Mouse (Mus musculus) lung, postnatal 10 days (tissue): ENCODE measurements around the gene Cpne8.

Experiments
- DNase-seq: peaks from one replicate; pipeline ENCODE4 v3.0.0; 2021

Gene Cpne8

DNA sequence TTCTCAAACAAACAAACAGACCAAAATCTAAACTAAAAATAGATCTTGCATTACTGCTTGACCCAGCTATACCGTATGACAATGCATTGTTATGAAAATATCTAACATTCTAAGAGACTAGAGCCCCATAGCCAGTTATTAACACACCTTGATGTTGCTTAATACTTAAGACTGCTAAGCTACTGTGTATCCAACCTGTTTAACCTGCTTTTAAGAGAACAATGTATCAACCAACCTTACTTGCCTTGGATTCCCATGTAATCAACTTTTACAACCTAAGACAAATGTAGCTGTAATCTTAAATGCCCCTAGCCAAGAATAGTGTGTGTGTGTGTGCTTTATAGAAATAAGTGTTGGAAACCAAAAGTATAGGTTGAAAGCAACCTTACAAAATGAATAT, 233.2 kb downstream of the Cpne8 start:
- DNase-seq, result no peak
